Mouse (Mus musculus): ENCODE results near the gene Fosl1. TPM values are rescaled to one million over a fixed set of nuclear protein-coding genes. Genes with fewer than 3 reads are reported as not detected.

The Fosl1 gene
- polyA plus RNA-seq, 1 experiment from 2014 or later, result not detected

DNA sequence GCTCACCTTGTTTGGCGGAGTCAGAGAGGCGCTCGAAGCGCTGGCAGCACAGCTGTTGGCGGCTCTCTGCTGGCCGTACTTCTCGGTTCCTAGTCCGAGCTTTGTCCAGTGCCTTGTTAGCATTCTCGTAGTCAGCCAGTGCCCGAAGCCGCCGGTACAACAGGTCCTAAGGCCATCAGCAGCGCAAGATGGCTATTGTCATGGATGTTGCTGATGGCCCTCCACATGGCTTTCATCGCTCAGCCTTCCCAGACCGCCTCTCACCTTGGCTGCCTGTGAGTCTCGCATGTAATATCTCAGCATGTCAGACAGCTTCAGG lies 48.7 kb downstream of the Fosl1 start:
- H3K4me3 ChIP-seq (replicated peaks; ENCODE audit: low read length), result no peak overlapping the region
- H3K4me2 ChIP-seq (ENCODE audit: low read depth, low read length), result no peak overlapping the region
- H3K4me1 ChIP-seq (ENCODE audit: control insufficient read depth, insufficient read depth, low read length), result peaks cover 10% of the 10 kb centered on the region
- peaks cover 15% of the 10 kb centered on the region; the same call in 1 of the 2 replicates for H3K36me3 ChIP-seq (ENCODE audit: control insufficient read depth, insufficient read depth, low read length)
- H3K27me3 ChIP-seq (ENCODE audit: control insufficient read depth, insufficient read depth, low read length), result no peaks in the 10 kb centered on the region
- no peak for ATAC-seq (ENCODE audit: insufficient read depth, low FRiP score)
- 83% methylated on average over 16 of the region's 16 CpGs for WGBS
- H3K9me3 ChIP-seq (replicated peaks; ENCODE audit: control insufficient read depth, low read length), result no peaks in the 10 kb centered on the region
- no peak overlapping the region for H3K9ac ChIP-seq (ENCODE audit: low read length)
- no peak overlapping the region for H3K27ac ChIP-seq (ENCODE audit: low read length)

GRCm38 (mm10) chr19:5500330-5500875 lies 53.1 kb downstream of the Fosl1 start:
- 72% methylated on average over 2 of the region's 2 CpGs for WGBS
- no peak overlapping the region for H3K27ac ChIP-seq (ENCODE audit: low read length)
- H3K9ac ChIP-seq (ENCODE audit: low read length), result no peak overlapping the region
- no peaks in the 10 kb centered on the region for H3K4me1 ChIP-seq (ENCODE audit: control insufficient read depth, insufficient read depth, low read length)
- H3K27me3 ChIP-seq (ENCODE audit: control insufficient read depth, insufficient read depth, low read length), result no peaks in the 10 kb centered on the region
- no peak for ATAC-seq (ENCODE audit: insufficient read depth, low FRiP score)
- H3K4me2 ChIP-seq (ENCODE audit: low read depth, low read length), result no peak overlapping the region
- H3K36me3 ChIP-seq (ENCODE audit: control insufficient read depth, insufficient read depth, low read length), result 0 out of 2 replicates have a peak, but pooled peaks cover 10% of the 10 kb centered on the region
- no peaks in the 10 kb centered on the region for H3K9me3 ChIP-seq (replicated peaks; ENCODE audit: control insufficient read depth, low read length)
- no peak overlapping the region for H3K4me3 ChIP-seq (replicated peaks; ENCODE audit: low read length)

- 51% methylated on average over 17 of the region's 17 CpGs for WGBS
- no peak for ATAC-seq (ENCODE audit: insufficient read depth, low FRiP score)
- Histone ChIP-seq H3K4me3 (replicated peaks; ENCODE audit: low read length) (no peak within 1 kb of the TSS), H3K36me3 (ENCODE audit: control insufficient read depth, insufficient read depth, low read length) (no peaks in the 10 kb centered on the region), H3K4me2 (ENCODE audit: low read depth, low read length) (no peak within 1 kb of the TSS), H3K9me3 (replicated peaks; ENCODE audit: control insufficient read depth, low read length) (no peaks in the 10 kb centered on the region), H3K9ac (ENCODE audit: low read length) (no peak within 1 kb of the TSS), H3K27me3 (ENCODE audit: control insufficient read depth, insufficient read depth, low read length) (no peaks in the 10 kb centered on the region), H3K4me1 (ENCODE audit: control insufficient read depth, insufficient read depth, low read length) (no peaks in the 10 kb centered on the region), H3K27ac (ENCODE audit: low read length) (no peak within 1 kb of the TSS)
Observed at GRCm38 (mm10) chr19:5503687-5504086, 56.3 kb downstream of the Fosl1 start, which contains the start of gene 1700020D05Rik. Gene 1700020D05Rik (minus strand): TSS chr19:5503787.

Other genes starting within 250 kb of the Fosl1 start
- gene Pacs1, start 174.4 kb upstream of the Fosl1 start, polyA plus RNA-seq (2015; fragmentation: Nextera tagmentation; extraction: Ambion mirVana), result 13.0 and 13.5 TPM in 2 replicates
- 253 and 275 TPM in 2 replicates for gene Sf3b2, start 152.1 kb upstream of the Fosl1 start, polyA plus RNA-seq (2015; fragmentation: Nextera tagmentation; extraction: Ambion mirVana)
- 1.7 and 2.1 TPM in 2 replicates for gene Gal3st3, start 149.2 kb upstream of the Fosl1 start, polyA plus RNA-seq (2015; fragmentation: Nextera tagmentation; extraction: Ambion mirVana)
- gene Catsper1, start 111.8 kb upstream of the Fosl1 start, polyA plus RNA-seq (2015; fragmentation: Nextera tagmentation; extraction: Ambion mirVana), result not detected in 2 replicates
- gene Cst6, start 98.0 kb upstream of the Fosl1 start, polyA plus RNA-seq (2015; fragmentation: Nextera tagmentation; extraction: Ambion mirVana), result 28.3 and 42.3 TPM in 2 replicates
- gene Eif1ad, start 80.8 kb upstream of the Fosl1 start, polyA plus RNA-seq (2015; fragmentation: Nextera tagmentation; extraction: Ambion mirVana), result 45.8 and 52.1 TPM in 2 replicates
- gene Banf1, start 80.4 kb upstream of the Fosl1 start, polyA plus RNA-seq (2015; fragmentation: Nextera tagmentation; extraction: Ambion mirVana), result 377 and 400 TPM in 2 replicates
- 54.1 and 56.4 TPM in 2 replicates for gene Sart1, start 58.8 kb upstream of the Fosl1 start, polyA plus RNA-seq (2015; fragmentation: Nextera tagmentation; extraction: Ambion mirVana)
- 7.2 and 8.9 TPM in 2 replicates for gene Tsga10ip, start 45.0 kb upstream of the Fosl1 start, polyA plus RNA-seq (2015; fragmentation: Nextera tagmentation; extraction: Ambion mirVana)
- 203 and 207 TPM in 2 replicates for gene Drap1, start 22.6 kb upstream of the Fosl1 start, polyA plus RNA-seq (2015; fragmentation: Nextera tagmentation; extraction: Ambion mirVana)
- gene AI837181, start 22.4 kb upstream of the Fosl1 start, polyA plus RNA-seq (2015; fragmentation: Nextera tagmentation; extraction: Ambion mirVana), result 14.3 and 14.8 TPM in 2 replicates
- 4.7 and 5.7 TPM in 2 replicates for gene Ccdc85b, start 10.3 kb downstream of the Fosl1 start, polyA plus RNA-seq (2015; fragmentation: Nextera tagmentation; extraction: Ambion mirVana)
- 98.3 and 102 TPM in 2 replicates for gene Fibp, start 13.1 kb downstream of the Fosl1 start, polyA plus RNA-seq (2015; fragmentation: Nextera tagmentation; extraction: Ambion mirVana)
- gene Ctsw, start 21.0 kb downstream of the Fosl1 start, polyA plus RNA-seq (2015; fragmentation: Nextera tagmentation; extraction: Ambion mirVana), result 1.6 and 2.2 TPM in 2 replicates
- gene Efemp2, start 26.4 kb downstream of the Fosl1 start, polyA plus RNA-seq (2015; fragmentation: Nextera tagmentation; extraction: Ambion mirVana), result 156 and 167 TPM in 2 replicates
- 36.5 and 37.6 TPM in 2 replicates for gene Mus81, start 40.9 kb downstream of the Fosl1 start, polyA plus RNA-seq (2015; fragmentation: Nextera tagmentation; extraction: Ambion mirVana)
- 2,233 and 2,288 TPM in 2 replicates for gene Cfl1, start 42.9 kb downstream of the Fosl1 start, polyA plus RNA-seq (2015; fragmentation: Nextera tagmentation; extraction: Ambion mirVana)
- 0.13 TPM in 1 of 2 replicates, not detected in the other for gene 1700020D05Rik, start 56.2 kb downstream of the Fosl1 start, polyA plus RNA-seq (2015; fragmentation: Nextera tagmentation; extraction: Ambion mirVana)
- gene Snx32, start 63.0 kb downstream of the Fosl1 start, polyA plus RNA-seq (2015; fragmentation: Nextera tagmentation; extraction: Ambion mirVana), result 9.5 and 10.8 TPM in 2 replicates
- 21.5 and 29.5 TPM in 2 replicates for gene Ovol1, start 113.1 kb downstream of the Fosl1 start, polyA plus RNA-seq (2015; fragmentation: Nextera tagmentation; extraction: Ambion mirVana)
- gene Ap5b1, start 120.5 kb downstream of the Fosl1 start, polyA plus RNA-seq (2015; fragmentation: Nextera tagmentation; extraction: Ambion mirVana), result 7.4 and 7.8 TPM in 2 replicates
- gene Rnaseh2c, start 154.3 kb downstream of the Fosl1 start, polyA plus RNA-seq (2015; fragmentation: Nextera tagmentation; extraction: Ambion mirVana), result 109 and 125 TPM in 2 replicates
- gene Kat5, start 162.7 kb downstream of the Fosl1 start, polyA plus RNA-seq (2015; fragmentation: Nextera tagmentation; extraction: Ambion mirVana), result 43.3 and 45.2 TPM in 2 replicates
- gene Rela, start 189.9 kb downstream of the Fosl1 start, polyA plus RNA-seq (2015; fragmentation: Nextera tagmentation; extraction: Ambion mirVana), result 47.9 and 50.3 TPM in 2 replicates
- 17.3 and 18.1 TPM in 2 replicates for gene Sipa1, start 216.2 kb downstream of the Fosl1 start, polyA plus RNA-seq (2015; fragmentation: Nextera tagmentation; extraction: Ambion mirVana)
- 20.0 and 20.2 TPM in 2 replicates for gene Map3k11, start 241.2 kb downstream of the Fosl1 start, polyA plus RNA-seq (2015; fragmentation: Nextera tagmentation; extraction: Ambion mirVana)
- gene Pcnx3, start 241.4 kb downstream of the Fosl1 start, polyA plus RNA-seq (2015; fragmentation: Nextera tagmentation; extraction: Ambion mirVana), result 17.2 and 17.4 TPM in 2 replicates